Mouse (Mus musculus): ENCODE data around the gene Hist1h2ad.

GRCm38 (mm10) chr13:23605052-23605451 lies 30.9 kb downstream of the Hist1h2ad start:
- TF ChIP-seq CTCF (IDR thresholded peaks at IDR 0.05; ENCODE audit: borderline replicate concordance, insufficient read depth, low read depth, low read length) (no peak), POLR2A (IDR thresholded peaks at IDR 0.05; ENCODE audit: borderline replicate concordance, insufficient read depth, low read length) (no peak)

Data from cerebellum, adult 2 months (tissue).